Mouse (Mus musculus) G1E (cell line): ENCODE data around the gene Gm21972.

ENCODE experiments used
- CTCF ChIP-seq: IDR thresholded peaks from 2 replicates; pipeline ENCODE4 v1.5.1; 2012; ENCODE audit warnings: low read depth, low read length, inconsistent platforms, mixed read lengths
- GATA1 ChIP-seq: IDR thresholded peaks from 2 replicates; pipeline ENCODE4 v1.6.1; 2012; ENCODE audit warnings: borderline replicate concordance, low read length, inconsistent platforms, mixed read lengths
- GATA2 ChIP-seq: IDR thresholded peaks from 2 replicates; pipeline ENCODE4 v1.6.1; 2012; ENCODE audit warnings: low read depth, low read length, inconsistent platforms, borderline replicate concordance
- TAL1 ChIP-seq: conservative IDR thresholded peaks from 2 replicates; pipeline ENCODE4 v1.6.1; 2012; ENCODE audit warnings: low read depth, low read length, inconsistent platforms, mixed read lengths

GRCm38 (mm10) chr1:86147557-86147956, 14.1 kb downstream of the Gm21972 start:
- no peak for TF ChIP-seq GATA2
- no peak for TF ChIP-seq CTCF
- no peak for TF ChIP-seq GATA1
- TF ChIP-seq TAL1 = no peak
